Mouse (Mus musculus) thymus, adult 2 months (tissue): ENCODE measurements at regions not wholly inside any gene's neighbourhood (a gene's known extent, or its start where the extent isn't known, plus 50 kb on each side); places are given as distances from the start of the nearest gene placed in this dataset.

Experiments
- CTCF ChIP-seq: fragments of 200-500 bp; IDR thresholded peaks from 2 replicates; pipeline ENCODE4 v1.5.1; 2012; ENCODE audit warnings: mild to moderate bottlenecking, control low read depth, low read length, moderate library complexity, borderline replicate concordance; ENCODE audit not compliant: control insufficient read depth, poor library complexity, insufficient read depth; ENCODE audit errors: extremely low read depth
- POLR2A ChIP-seq: fragments of 200-500 bp; IDR thresholded peaks from 2 replicates; pipeline ENCODE4 v1.6.1; 2012; ENCODE audit warnings: mild to moderate bottlenecking, low read length, control low read depth, moderate library complexity; ENCODE audit not compliant: control insufficient read depth, poor library complexity, insufficient read depth; ENCODE audit errors: extremely low read depth

GRCm38 (mm10) chr6:94756006-94756405 is 56.0 kb upstream of the Lrig1 start:
- TF ChIP-seq POLR2A (no peak), CTCF (no peak)
